Mouse (Mus musculus) kidney, adult 9 months (tissue): ENCODE results near the gene Ostc.

Experiments
- DNase-seq: peaks from one replicate; pipeline ENCODE4 v3.0.0; 2022

The Ostc gene

GRCm38 (mm10) chr3:130708967-130709924 is at the start of gene Ostc:
Gene Ostc, minus strand, starts transcription at chr3:130709444.
- DNase-seq, result peak; percentile 99

DNA sequence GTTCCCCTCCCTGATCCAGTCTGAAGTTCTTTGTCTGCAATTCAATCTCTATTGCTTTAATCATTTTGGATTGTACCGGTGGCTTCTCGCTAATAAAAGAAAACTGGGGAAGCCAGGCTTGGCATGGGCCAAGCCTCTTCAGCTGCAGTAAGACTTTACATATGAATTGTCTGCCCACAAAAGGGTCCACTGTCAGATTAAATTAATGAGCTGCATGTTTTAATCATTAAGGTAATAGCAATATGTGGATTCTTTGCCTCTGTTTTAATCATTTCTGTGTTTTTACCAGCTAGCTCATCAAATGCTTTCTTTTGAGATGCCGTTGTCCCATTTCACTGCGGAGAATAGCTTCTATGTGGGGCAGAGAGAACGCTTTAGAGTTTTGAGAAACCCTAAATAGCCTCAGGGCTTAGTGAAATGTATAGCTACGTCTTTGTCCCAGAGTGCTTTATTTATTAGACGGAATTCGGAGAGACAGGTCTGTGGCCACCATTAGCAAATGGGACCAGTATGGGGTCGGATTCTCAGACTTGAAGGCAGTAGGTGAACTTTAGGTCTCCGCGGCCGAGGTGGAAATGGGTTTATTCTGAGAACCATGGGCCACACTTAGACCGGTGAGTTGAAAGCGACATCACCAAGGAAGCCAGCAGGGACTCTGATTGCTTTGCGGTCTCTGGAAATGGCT is 49.1 kb upstream of the Ostc start:
- DNase-seq, result no peak

GRCm38 (mm10) chr3:130757117-130757852 is 48.0 kb upstream of the Ostc start:
- no peak for DNase-seq

GRCm38 (mm10) chr3:130749206-130749605 is 40.0 kb upstream of the Ostc start:
- no peak for DNase-seq

GRCm38 (mm10) chr3:130746673-130747619 is 37.7 kb upstream of the Ostc start:
- no peak for DNase-seq

GRCm38 (mm10) chr3:130737652-130738361 is 28.6 kb upstream of the Ostc start:
- no peak for DNase-seq

DNA sequence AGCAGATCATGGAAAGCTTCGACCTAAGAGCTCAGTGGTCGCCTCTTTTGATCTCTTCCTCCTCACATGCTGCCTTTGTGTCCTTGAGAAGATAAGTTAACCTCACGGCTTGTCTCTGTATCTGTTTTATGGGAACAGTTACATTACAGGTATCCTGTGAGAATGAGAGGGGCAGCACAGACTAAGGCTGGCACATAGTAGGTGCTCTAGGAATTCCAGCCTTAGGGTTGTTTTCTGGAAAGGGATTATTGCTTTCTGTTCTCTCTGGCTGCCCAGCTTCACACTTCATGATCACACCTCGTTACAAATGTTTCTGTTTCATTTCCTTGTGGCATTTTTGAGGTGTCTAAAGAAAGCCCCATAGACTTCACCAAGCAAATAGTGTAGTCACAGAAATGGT is 27.5 kb upstream of the Ostc start:
- no peak for DNase-seq

DNA sequence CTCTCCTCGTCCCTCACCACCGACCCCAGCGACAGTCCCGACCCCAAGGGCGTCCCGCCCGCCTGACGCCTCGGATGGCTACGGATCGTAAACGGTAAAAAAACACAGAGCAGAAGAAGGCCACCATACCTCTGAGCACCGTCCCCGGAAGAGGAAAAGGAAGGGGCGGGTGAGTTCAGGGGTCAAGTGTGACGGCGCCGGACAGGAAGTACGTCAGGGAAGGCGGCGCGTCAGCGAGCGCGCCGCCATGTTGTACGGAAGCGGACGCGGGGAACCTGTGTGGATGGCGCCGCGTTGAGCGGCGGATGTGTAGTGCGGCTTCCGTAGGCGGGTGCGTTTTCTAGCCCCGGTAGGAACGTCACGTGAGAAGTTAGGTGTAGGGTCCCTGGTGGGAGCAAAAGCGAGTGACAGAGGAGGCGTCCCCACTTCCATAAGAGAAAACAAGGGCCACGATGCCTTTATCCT is 21.0 kb upstream of the Ostc start, which contains the start of gene Rpl34:
Rpl34 (minus strand) TSS at position 210 of the 465 bp plus-strand sequence.
- DNase-seq, result peak; percentile 96

DNA sequence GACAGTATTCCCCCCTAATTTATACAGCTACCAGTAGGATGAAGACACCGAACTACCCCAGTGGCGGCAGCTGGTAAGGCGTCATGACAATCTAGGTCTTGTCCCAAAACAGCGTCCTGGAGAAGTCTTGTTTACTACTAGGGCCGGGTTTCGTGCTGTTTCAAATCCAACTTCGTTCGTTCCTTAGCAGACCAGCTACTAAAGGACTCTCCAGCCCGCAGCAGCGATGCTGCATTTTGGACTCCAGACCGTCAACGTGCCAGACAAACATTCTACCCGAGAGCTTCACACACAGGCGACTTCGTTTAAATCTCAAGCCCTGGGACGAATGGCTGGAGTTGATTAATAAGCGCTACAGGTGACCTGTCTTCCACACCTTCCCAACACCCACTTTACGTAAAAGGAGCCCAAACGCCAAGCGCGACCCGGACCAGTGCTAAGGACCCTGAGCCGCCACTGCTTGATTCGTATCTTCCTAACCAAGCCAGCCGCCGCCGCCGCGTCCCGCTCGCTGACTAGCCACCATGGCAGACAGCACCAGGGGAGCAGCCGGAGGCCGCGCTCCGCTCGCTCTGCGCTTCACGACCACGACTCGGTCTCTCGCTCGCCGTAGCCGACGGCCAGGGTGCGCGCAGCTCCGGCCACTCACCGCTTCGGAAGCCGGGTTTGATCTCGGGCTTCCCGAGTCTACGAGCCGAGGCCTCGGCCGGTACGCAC is 20.4 kb upstream of the Ostc start:
- DNase-seq, result no peak

GRCm38 (mm10) chr3:130727676-130728075 is 18.4 kb upstream of the Ostc start:
- no peak for DNase-seq

GRCm38 (mm10) chr3:130727036-130727435 is 17.8 kb upstream of the Ostc start:
- DNase-seq, result peak; percentile 22

- DNase-seq, result no peak
Observed at GRCm38 (mm10) chr3:130725718-130726117, 16.5 kb upstream of the Ostc start.

- no peak for DNase-seq
Observed at GRCm38 (mm10) chr3:130722733-130723478, 13.7 kb upstream of the Ostc start.

DNA sequence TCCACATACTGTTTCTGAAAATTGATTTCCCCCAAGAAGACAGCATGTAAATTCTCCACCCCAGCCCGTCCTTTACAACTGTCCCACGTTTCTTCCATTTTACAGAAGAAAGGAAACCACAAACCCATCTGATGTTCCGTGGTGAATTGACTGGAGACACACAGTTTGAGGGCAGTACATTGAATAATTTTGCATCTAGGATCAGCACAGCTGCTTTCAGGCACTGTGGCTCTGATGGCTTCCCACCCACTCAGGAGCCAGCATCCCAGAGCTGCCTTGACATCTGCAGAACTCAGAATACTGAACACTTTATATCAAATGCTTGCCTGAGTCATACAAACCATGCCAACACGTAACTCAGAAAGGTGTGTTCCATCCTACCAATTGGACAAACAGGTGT is 11.0 kb upstream of the Ostc start:
- DNase-seq, result no peak

DNA sequence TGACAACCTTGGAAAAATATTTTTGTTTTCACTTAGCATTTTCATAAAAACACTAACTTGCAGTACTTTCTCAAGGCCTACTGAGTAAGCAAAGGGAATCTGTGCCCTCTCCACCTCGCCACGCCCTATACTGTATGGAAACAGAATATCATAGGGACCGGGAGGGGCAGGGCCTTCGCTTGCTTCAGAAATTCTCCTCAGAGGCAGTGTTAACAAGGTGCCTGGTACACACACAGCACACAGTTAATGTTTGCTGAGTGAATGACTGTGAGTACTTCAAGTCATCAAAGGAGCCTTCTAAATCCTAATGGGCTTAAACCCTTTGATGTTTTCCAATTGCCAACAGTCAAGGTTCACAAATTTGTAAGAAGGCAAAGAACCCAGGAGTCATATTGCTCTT is 9.6 kb upstream of the Ostc start:
- no peak for DNase-seq

GRCm38 (mm10) chr3:130716555-130716954 is 7.3 kb upstream of the Ostc start:
- DNase-seq, result no peak

- DNase-seq, result peak; percentile 73
Observed at GRCm38 (mm10) chr3:130714775-130715568, 5.7 kb upstream of the Ostc start.

GRCm38 (mm10) chr3:130712891-130713290 is 3.6 kb upstream of the Ostc start:
- no peak for DNase-seq

GRCm38 (mm10) chr3:130710103-130710502 is 859 bp upstream of the Ostc start:
- DNase-seq, result no peak
